13 mouse cellular contexts compared by ENCODE assay signal in genomic region chr4:124682270-124682669, GRCm38 (mm10). TPM values are rescaled to one million over a fixed set of nuclear protein-coding genes. Genes with fewer than 3 reads are reported as not detected.
A peak's percentile ranks its signal among the peaks of the same experiment; 100 is the strongest.
DNase-seq lines count a peak whose midpoint lies in the region; ATAC-seq and TF ChIP-seq lines count a peak whose summit lies in the region.
"Had no signal": no experiment of that assay in that cellular context is flagged by ENCODE, and none has a peak within 500 bp of the region (broad histone marks: within the 10 kb centered on the region; RNA-seq: fewer than 3 reads in every experiment).

No protein-coding gene starts in this region.

- H3K4me3 ChIP-seq in kidney, postnatal 0 days (replicated peaks; ENCODE audit: low read depth, low read length): no peak overlapping the region
- no peak overlapping the region for H3K4me3 ChIP-seq in E14TG2a.4 (replicated peaks; ENCODE audit: low read length)
- H3K4me3 ChIP-seq in kidney, embryonic 14.5 days (ENCODE audit: low read length): no peak overlapping the region
- H3K4me3 ChIP-seq: hindbrain, embryonic 15.5 days; neural tube, embryonic 13.5 days; stomach, embryonic 15.5 days had no signal

- peak; percentile 72 for TF ChIP-seq CTCF in kidney, postnatal 0 days (IDR thresholded peaks at IDR 0.05; ENCODE audit: low read depth)
- TF ChIP-seq CTCF in E14TG2a.4 (conservative IDR thresholded peaks at IDR 0.05; ENCODE audit: low read length): peak; percentile 38

- 49% methylated on average over 7 of the region's 7 CpGs for WGBS in kidney, postnatal 0 days
- WGBS in kidney, embryonic 14.5 days: 59% methylated on average over 7 of the region's 7 CpGs

- no peak overlapping the region for H3K9ac ChIP-seq in kidney, postnatal 0 days (ENCODE audit: low read depth, low read length)
- H3K9ac ChIP-seq in kidney, embryonic 14.5 days (ENCODE audit: low read depth, low read length): no peak overlapping the region
- H3K9ac ChIP-seq: hindbrain, embryonic 15.5 days; neural tube, embryonic 13.5 days; stomach, embryonic 15.5 days had no signal

- ATAC-seq in kidney, postnatal 0 days (replicated peaks; ENCODE audit: low FRiP score, low read depth): no peak
- peak; percentile 50 for ATAC-seq in granulocyte monocyte progenitor cell, adult 5-6 weeks (replicated peaks; ENCODE audit: poor library complexity, severe bottlenecking)
- no peak for ATAC-seq in kidney, embryonic 14.5 days (ENCODE audit: low FRiP score, low TSS enrichment)

- H3K27me3 ChIP-seq in kidney, postnatal 0 days (ENCODE audit: insufficient read depth, low read length): no peaks in the 10 kb centered on the region
- H3K27me3 ChIP-seq in E14TG2a.4 (ENCODE audit: insufficient read depth, low read length): no peaks in the 10 kb centered on the region
- H3K27me3 ChIP-seq in kidney, embryonic 14.5 days (ENCODE audit: control insufficient read depth, insufficient read depth, low read length): no peaks in the 10 kb centered on the region
- H3K27me3 ChIP-seq: hindbrain, embryonic 15.5 days; neural tube, embryonic 13.5 days; stomach, embryonic 15.5 days had no signal

- DNase-seq in kidney, postnatal 0 days (ENCODE audit: low spot score): peak; percentile 79
- DNase-seq in kidney, postnatal 10 days: no peak
- peak; percentile 66 for DNase-seq in 3T3-L1 (ENCODE audit: low read depth, low spot score)
- no peak for DNase-seq in testis, postnatal 14 days (ENCODE audit: low spot score)
- no peak for DNase-seq in cerebellum, postnatal 10 days
- DNase-seq: gastrocnemius, postnatal 14 days; lung, postnatal 36 days had no signal

- no peak overlapping the region for H3K4me2 ChIP-seq in kidney, postnatal 0 days (ENCODE audit: low read length)
- no peak overlapping the region for H3K4me2 ChIP-seq in kidney, embryonic 14.5 days (replicated peaks; ENCODE audit: low read depth, low read length)
- H3K4me2 ChIP-seq: hindbrain, embryonic 15.5 days; neural tube, embryonic 13.5 days; stomach, embryonic 15.5 days had no signal

- H3K27ac ChIP-seq in kidney, postnatal 0 days: no peak overlapping the region
- H3K27ac ChIP-seq in kidney, embryonic 14.5 days (ENCODE audit: low read depth, low read length): no peak overlapping the region
- H3K27ac ChIP-seq: hindbrain, embryonic 15.5 days; neural tube, embryonic 13.5 days; stomach, embryonic 15.5 days had no signal

- no peaks in the 10 kb centered on the region for H3K9me3 ChIP-seq in kidney, postnatal 0 days (replicated peaks; ENCODE audit: low read length)
- H3K9me3 ChIP-seq in E14TG2a.4 (ENCODE audit: low read length): no peaks in the 10 kb centered on the region
- H3K9me3 ChIP-seq in kidney, embryonic 14.5 days (ENCODE audit: control insufficient read depth, low read length): no peaks in the 10 kb centered on the region
- H3K9me3 ChIP-seq: hindbrain, embryonic 15.5 days; neural tube, embryonic 13.5 days; stomach, embryonic 15.5 days had no signal

- peaks cover 42% of the 10 kb centered on the region for H3K36me3 ChIP-seq in kidney, postnatal 0 days (ENCODE audit: insufficient read depth, low read length)
- peaks cover 94% of the 10 kb centered on the region for H3K36me3 ChIP-seq in E14TG2a.4 (ENCODE audit: insufficient read depth, low read length)
- H3K36me3 ChIP-seq in kidney, embryonic 14.5 days (ENCODE audit: control insufficient read depth, insufficient read depth, low read length): peaks cover 77% of the 10 kb centered on the region

- no peaks in the 10 kb centered on the region for H3K4me1 ChIP-seq in kidney, postnatal 0 days (replicated peaks; ENCODE audit: insufficient read depth, low read length)
- peaks cover 21% of the 10 kb centered on the region for H3K4me1 ChIP-seq in E14TG2a.4 (replicated peaks; ENCODE audit: low read depth, low read length)
- H3K4me1 ChIP-seq in kidney, embryonic 14.5 days (ENCODE audit: control insufficient read depth, insufficient read depth, low read length): no peaks in the 10 kb centered on the region
- H3K4me1 ChIP-seq: hindbrain, embryonic 15.5 days; neural tube, embryonic 13.5 days; stomach, embryonic 15.5 days had no signal

RNA-seq across cellular contexts. Expression of gene Utp11, which starts 11.1 kb away (rescaled TPM):
- polyA plus RNA-seq in kidney, postnatal 0 days (2015; fragmentation: Nextera tagmentation; extraction: Ambion mirVana): 61.8 and 63.0 TPM in 2 replicates
- 57.1 and 62.4 TPM in 2 replicates for total RNA-seq in granulocyte monocyte progenitor cell, adult 5-6 weeks (2014; fragmentation: Nextera tagmentation)
- total RNA-seq in granulocyte monocyte progenitor cell, adult 5-6 weeks (2017): 81.6 and 86.4 TPM in 2 replicates
- polyA plus RNA-seq in kidney, embryonic 14.5 days (2014; fragmentation: Nextera tagmentation; extraction: Ambion mirVana): 67.9 and 93.7 TPM in 2 replicates

RNA-seq across cellular contexts. Expression of gene Fhl3, which starts 18.2 kb away (rescaled TPM):
- 9.4 and 10.0 TPM in 2 replicates for polyA plus RNA-seq in kidney, postnatal 0 days (2015; fragmentation: Nextera tagmentation; extraction: Ambion mirVana)
- total RNA-seq in granulocyte monocyte progenitor cell, adult 5-6 weeks (2014; fragmentation: Nextera tagmentation): 10.4 and 16.6 TPM in 2 replicates
- total RNA-seq in granulocyte monocyte progenitor cell, adult 5-6 weeks (2017): 5.0 and 6.1 TPM in 2 replicates
- 9.5 and 9.7 TPM in 2 replicates for polyA plus RNA-seq in kidney, embryonic 14.5 days (2014; fragmentation: Nextera tagmentation; extraction: Ambion mirVana)

RNA-seq across cellular contexts. Expression of gene Pou3f1, which starts 25.7 kb away (rescaled TPM):
- 0.43 and 0.57 TPM in 2 replicates for polyA plus RNA-seq in kidney, postnatal 0 days (2015; fragmentation: Nextera tagmentation; extraction: Ambion mirVana)
- total RNA-seq in granulocyte monocyte progenitor cell, adult 5-6 weeks (2014; fragmentation: Nextera tagmentation): not detected in 2 replicates
- not detected in 2 replicates for total RNA-seq in granulocyte monocyte progenitor cell, adult 5-6 weeks (2017)
- polyA plus RNA-seq in kidney, embryonic 14.5 days (2014; fragmentation: Nextera tagmentation; extraction: Ambion mirVana): 1.6 and 1.7 TPM in 2 replicates

RNA-seq across cellular contexts. Expression of gene Sf3a3, which starts 32.3 kb away (rescaled TPM):
- polyA plus RNA-seq in kidney, postnatal 0 days (2015; fragmentation: Nextera tagmentation; extraction: Ambion mirVana): 92.4 and 103 TPM in 2 replicates
- total RNA-seq in granulocyte monocyte progenitor cell, adult 5-6 weeks (2014; fragmentation: Nextera tagmentation): 90.7 and 105 TPM in 2 replicates
- 167 and 170 TPM in 2 replicates for total RNA-seq in granulocyte monocyte progenitor cell, adult 5-6 weeks (2017)
- polyA plus RNA-seq in kidney, embryonic 14.5 days (2014; fragmentation: Nextera tagmentation; extraction: Ambion mirVana): 177 and 183 TPM in 2 replicates

RNA-seq across cellular contexts. Expression of gene Inpp5b, which starts 59.4 kb away (rescaled TPM):
- 21.8 and 27.0 TPM in 2 replicates for polyA plus RNA-seq in kidney, postnatal 0 days (2015; fragmentation: Nextera tagmentation; extraction: Ambion mirVana)
- 31.5 and 52.6 TPM in 2 replicates for total RNA-seq in granulocyte monocyte progenitor cell, adult 5-6 weeks (2014; fragmentation: Nextera tagmentation)
- 21.1 and 24.6 TPM in 2 replicates for total RNA-seq in granulocyte monocyte progenitor cell, adult 5-6 weeks (2017)
- polyA plus RNA-seq in kidney, embryonic 14.5 days (2014; fragmentation: Nextera tagmentation; extraction: Ambion mirVana): 22.2 and 26.4 TPM in 2 replicates

Comparison
In these comparisons a context has a peak if more than half of its experiments do, and no peak if none do; other contexts are left out.
1. DNase-seq: peak in kidney, postnatal 0 days (single experiment) and 3T3-L1 (single experiment); none in kidney, postnatal 10 days (single experiment), testis, postnatal 14 days (single experiment) and cerebellum, postnatal 10 days (0 of 2).